Mouse (Mus musculus): Measurements from ENCODE around the gene Dspp.

DNA sequence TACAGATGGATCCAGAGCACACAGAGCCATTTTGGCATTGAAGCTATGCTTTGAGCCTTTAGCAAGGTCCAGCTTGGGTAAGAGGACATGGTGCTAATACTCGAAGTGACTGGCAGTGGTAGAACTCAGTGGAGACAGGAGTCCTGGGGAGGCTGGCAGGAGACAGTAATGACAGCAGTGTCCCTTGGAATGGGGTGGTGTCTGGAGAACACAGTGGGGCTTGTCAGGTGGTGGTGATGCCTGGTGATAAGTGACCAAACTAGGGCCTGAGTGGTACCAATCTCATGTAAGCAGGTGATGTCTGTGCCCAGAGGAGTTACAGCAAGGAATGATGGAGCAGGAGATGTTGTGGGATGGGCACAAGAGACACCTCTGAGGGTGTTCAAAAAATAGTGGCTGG lies 43.2 kb upstream of the Dspp start:
- no peak for TF ChIP-seq E2F4 (IDR thresholded peaks at IDR 0.05; ENCODE audit: insufficient read depth)
- TF ChIP-seq POLR2AphosphoS2 (IDR thresholded peaks at IDR 0.05; ENCODE audit: insufficient read length, low read depth): no peak
- no peak for TF ChIP-seq POLR2A (IDR thresholded peaks at IDR 0.05; ENCODE audit: insufficient read length, low read depth)
- no peak for TF ChIP-seq TCF12 (IDR thresholded peaks at IDR 0.05; ENCODE audit: insufficient read depth, poor library complexity, severe bottlenecking)
- TF ChIP-seq MYOD1 (IDR thresholded peaks at IDR 0.05; ENCODE audit: control insufficient read depth in 1 of 3, insufficient read length in 2 of 3, low read depth in 2 of 3): no peak
